Mouse (Mus musculus) CH12.LX (cell line): ENCODE data around the gene Calcoco1.

Experiments
- CTCF ChIP-seq, 2 experiments: IDR thresholded peaks in 1 of 2; conservative IDR thresholded peaks in 1 of 2; 2 replicates each; pipeline ENCODE4 v1.5.1; 2011 to 2012; ENCODE audit warnings: low read depth in 2 of 2, low read length in 2 of 2, improper control_type of control experiment in 1 of 2, inconsistent platforms in 1 of 2, mild to moderate bottlenecking in 1 of 2, moderate library complexity in 1 of 2
- E2F4 ChIP-seq: IDR thresholded peaks from 2 replicates; pipeline ENCODE4 v1.6.1; 2011; ENCODE audit warnings: low read depth, low read length, improper control_type of control experiment; ENCODE audit not compliant: insufficient replicate concordance
- ELF1 ChIP-seq: IDR thresholded peaks from 2 replicates; pipeline ENCODE4 v1.6.1; 2014; ENCODE audit warnings: low read depth, mild to moderate bottlenecking, inconsistent platforms, low read length, improper control_type of control experiment
- MAX ChIP-seq: IDR thresholded peaks from 2 replicates; pipeline ENCODE4 v1.6.1; 2011; ENCODE audit warnings: low read length, improper control_type of control experiment
- POLR2A ChIP-seq: IDR thresholded peaks from 2 replicates; pipeline ENCODE4 v1.6.1; 2011; ENCODE audit warnings: low read depth, mild to moderate bottlenecking, improper control_type of control experiment, low read length
- TCF12 ChIP-seq: IDR thresholded peaks from 2 replicates; pipeline ENCODE4 v1.6.1; 2014; ENCODE audit warnings: low read depth, mild to moderate bottlenecking, inconsistent platforms, low read length, improper control_type of control experiment
- ZC3H11A ChIP-seq: IDR thresholded peaks from 2 replicates; pipeline ENCODE4 v1.6.1; 2012; ENCODE audit warnings: low read depth, mild to moderate bottlenecking, inconsistent platforms, low read length, improper control_type of control experiment

- TF ChIP-seq TCF12 (no peak), CTCF (conservative IDR thresholded peaks at IDR 0.05 in 1 of 2, IDR thresholded peaks at IDR 0.05 in 1 of 2; ENCODE audit: low read depth in 2 of 2, low read length in 2 of 2) (no peak), MAX (no peak), E2F4 (no peak), POLR2A (no peak), ELF1 (no peak), ZC3H11A (no peak)
Observed at GRCm38 (mm10) chr15:102707736-102708269, 14.2 kb downstream of the Calcoco1 start.
